Mouse (Mus musculus) hindbrain, embryonic 15.5 days (tissue): Measurements from ENCODE around the gene Hat1. TPM values are rescaled to one million over a fixed set of nuclear protein-coding genes. Genes with fewer than 3 reads are reported as not detected.

Source experiments
- ATAC-seq: fragments of 200-750 bp; cut with Nextera tagmentation; 2 replicates; pipeline ENCODE4 v1.8.0; 2017; ENCODE audit warnings: low read depth, moderate number of reproducible peaks, moderate TSS enrichment; ENCODE audit not compliant: low FRiP score
- H3K27ac ChIP-seq: fragments of 300-500 bp; sonication (generic); replicated peaks from 2 replicates; pipeline ENCODE4 v1.5.1; 2015; ENCODE audit warnings: mild to moderate bottlenecking, inconsistent platforms
- H3K27me3 ChIP-seq: fragments of 300-500 bp; sonication (generic); 2 replicates; pipeline ENCODE4 v1.6.1; 2015; ENCODE audit warnings: control low read depth, inconsistent platforms
- H3K36me3 ChIP-seq: fragments of 300-500 bp; sonication (generic); 2 replicates; pipeline ENCODE4 v1.6.1; 2015; ENCODE audit warnings: control low read depth, inconsistent platforms
- H3K4me1 ChIP-seq: fragments of 300-500 bp; sonication (generic); replicated peaks from 2 replicates; pipeline ENCODE4 v1.6.1; 2015; ENCODE audit warnings: control low read depth, inconsistent platforms
- H3K4me2 ChIP-seq: fragments of 300-500 bp; sonication (generic); 2 replicates; pipeline ENCODE4 v1.6.1; 2015; ENCODE audit warnings: moderate library complexity, mild to moderate bottlenecking, inconsistent platforms
- H3K4me3 ChIP-seq: fragments of 300-500 bp; sonication (generic); 2 replicates; pipeline ENCODE4 v1.5.1; 2015; ENCODE audit warnings: mild to moderate bottlenecking, inconsistent platforms
- H3K9ac ChIP-seq: fragments of 300-500 bp; sonication (generic); 2 replicates; pipeline ENCODE4 v1.6.1; 2015; ENCODE audit warnings: inconsistent platforms
- H3K9me3 ChIP-seq: fragments of 300-500 bp; sonication (generic); 2 replicates; pipeline ENCODE4 v1.6.1; 2016; ENCODE audit warnings: control low read depth, inconsistent platforms
- WGBS: fragments of 180-500 bp; shearing (Covaris S2); methylation state at CpG from one replicate; pipeline ENCODE4 v1.1.7; 2015; 5-methylcytosine and 5-hydroxymethylcytosine counted together
- polyA plus RNA-seq: library from polyadenylated mRNA; unstranded; fragments of >200 nt; fragmentation: Nextera tagmentation; extraction: Ambion mirVana; gene quantifications from 2 replicates; pipeline ENCODE4 v1.2.1, GENCODE M21; 2015

The Hat1 gene
- polyA plus RNA-seq, 1 experiment from 2014 or later: 52.9 TPM

DNA sequence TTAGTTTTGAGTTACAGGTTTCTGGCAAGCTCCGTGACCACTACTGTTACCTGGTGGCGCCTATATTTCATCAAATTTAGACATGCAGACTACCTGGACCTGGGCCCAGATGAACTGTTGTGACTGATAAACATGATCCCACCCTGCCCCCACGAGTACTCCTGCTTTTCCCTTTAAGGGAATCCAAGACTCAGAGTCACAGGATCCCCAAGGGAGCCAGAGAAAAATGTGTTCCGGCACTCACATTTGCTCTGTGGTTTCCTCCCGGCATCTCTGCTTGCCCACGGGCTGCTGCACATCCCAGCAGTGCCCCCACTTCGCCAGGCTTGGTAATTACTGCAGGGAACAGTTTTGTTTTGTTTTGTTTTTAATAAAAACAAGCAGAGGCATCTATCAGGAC is 85.6 kb downstream of the Hat1 start:
- no peaks in the 10 kb centered on the region for H3K36me3 ChIP-seq
- 42% methylated on average over 7 of the region's 7 CpGs for WGBS
- no peak overlapping the region for H3K4me3 ChIP-seq
- H3K9me3 ChIP-seq: no peaks in the 10 kb centered on the region
- no peak for ATAC-seq
- H3K4me1 ChIP-seq: peaks cover 3% of the 10 kb centered on the region; the same call in 1 of the 2 replicates
- H3K9ac ChIP-seq: no peak overlapping the region
- no peak overlapping the region for H3K4me2 ChIP-seq
- no peak overlapping the region for H3K27ac ChIP-seq
- H3K27me3 ChIP-seq: no peaks in the 10 kb centered on the region

DNA sequence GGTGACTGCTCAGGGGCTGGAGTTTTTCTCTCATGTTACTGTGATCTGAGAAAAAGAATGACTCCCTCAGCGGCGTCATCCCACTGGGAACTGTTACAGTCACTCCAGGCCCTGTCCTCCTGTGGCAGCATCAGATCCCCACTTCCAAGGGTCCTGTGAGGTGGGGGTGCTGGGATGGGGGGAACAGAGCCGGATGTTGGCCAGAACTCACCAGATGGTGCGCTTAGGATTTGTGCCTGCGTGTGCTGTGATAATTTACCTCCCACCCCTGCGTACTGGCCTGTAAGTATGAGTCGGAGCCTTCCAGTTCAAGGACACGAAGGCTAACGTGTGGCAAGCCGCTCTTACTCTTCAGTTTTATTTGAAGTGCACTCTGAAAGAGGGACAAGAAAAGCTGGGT is 86.6 kb downstream of the Hat1 start:
- H3K9ac ChIP-seq: no peak overlapping the region
- H3K4me1 ChIP-seq: peaks cover 3% of the 10 kb centered on the region; the same call in 1 of the 2 replicates
- no peaks in the 10 kb centered on the region for H3K27me3 ChIP-seq
- H3K4me3 ChIP-seq: no peak overlapping the region
- ATAC-seq: no peak
- WGBS: 77% methylated on average over 10 of the region's 10 CpGs
- no peak overlapping the region for H3K27ac ChIP-seq
- no peaks in the 10 kb centered on the region for H3K36me3 ChIP-seq
- H3K9me3 ChIP-seq: no peaks in the 10 kb centered on the region
- H3K4me2 ChIP-seq: no peak overlapping the region

DNA sequence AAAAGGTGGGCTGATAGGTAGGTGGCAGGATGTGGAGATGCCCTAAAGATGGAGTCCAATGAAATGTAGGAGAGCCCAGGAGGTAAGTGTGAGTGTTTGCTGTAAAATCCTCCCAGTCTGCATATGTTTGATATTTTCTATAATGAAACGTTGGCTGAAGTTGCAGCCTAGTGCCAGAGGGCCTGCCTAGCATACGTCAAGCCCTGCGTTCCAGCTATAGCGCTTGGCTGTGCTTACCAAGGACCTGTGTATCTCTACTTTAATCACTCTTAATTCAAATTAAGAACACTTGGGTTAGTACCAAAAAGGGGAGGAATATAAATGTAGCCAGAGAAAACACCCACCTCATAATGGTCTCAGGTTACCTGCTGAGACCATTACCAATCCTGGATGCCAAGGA is 87.0 kb downstream of the Hat1 start:
- peaks cover 3% of the 10 kb centered on the region; the same call in 1 of the 2 replicates for H3K4me1 ChIP-seq
- no peak overlapping the region for H3K4me3 ChIP-seq
- no peaks in the 10 kb centered on the region for H3K27me3 ChIP-seq
- no peaks in the 10 kb centered on the region for H3K9me3 ChIP-seq
- no peak overlapping the region for H3K27ac ChIP-seq
- H3K36me3 ChIP-seq: no peaks in the 10 kb centered on the region
- WGBS: 79% methylated on average over 4 of the region's 4 CpGs
- no peak overlapping the region for H3K9ac ChIP-seq
- ATAC-seq: no peak
- no peak overlapping the region for H3K4me2 ChIP-seq

DNA sequence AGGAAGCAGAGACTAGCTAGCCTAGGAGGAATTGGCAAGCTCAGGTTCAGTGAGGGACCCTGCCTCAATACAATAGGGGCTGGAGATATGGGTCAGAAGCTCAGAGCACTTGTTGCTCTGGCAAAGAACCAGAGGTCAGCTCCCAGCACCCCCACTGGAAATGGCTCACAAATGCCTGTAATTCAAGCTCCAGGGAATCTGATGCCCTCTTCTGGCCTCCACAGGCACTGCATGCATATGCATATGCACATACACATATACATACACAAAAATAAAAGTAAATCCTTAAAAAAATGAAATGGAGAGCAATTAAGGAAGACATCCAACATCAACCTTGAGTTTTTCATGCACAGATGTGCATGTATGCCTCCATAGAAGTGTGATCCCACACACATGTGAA is 89.0 kb downstream of the Hat1 start:
- ATAC-seq: no peak
- no peak overlapping the region for H3K9ac ChIP-seq
- no peak overlapping the region for H3K27ac ChIP-seq
- H3K4me2 ChIP-seq: no peak overlapping the region
- H3K36me3 ChIP-seq: no peaks in the 10 kb centered on the region
- no peaks in the 10 kb centered on the region for H3K27me3 ChIP-seq
- H3K4me1 ChIP-seq: peaks cover 3% of the 10 kb centered on the region; the same call in 1 of the 2 replicates
- no peaks in the 10 kb centered on the region for H3K9me3 ChIP-seq
- no peak overlapping the region for H3K4me3 ChIP-seq

DNA sequence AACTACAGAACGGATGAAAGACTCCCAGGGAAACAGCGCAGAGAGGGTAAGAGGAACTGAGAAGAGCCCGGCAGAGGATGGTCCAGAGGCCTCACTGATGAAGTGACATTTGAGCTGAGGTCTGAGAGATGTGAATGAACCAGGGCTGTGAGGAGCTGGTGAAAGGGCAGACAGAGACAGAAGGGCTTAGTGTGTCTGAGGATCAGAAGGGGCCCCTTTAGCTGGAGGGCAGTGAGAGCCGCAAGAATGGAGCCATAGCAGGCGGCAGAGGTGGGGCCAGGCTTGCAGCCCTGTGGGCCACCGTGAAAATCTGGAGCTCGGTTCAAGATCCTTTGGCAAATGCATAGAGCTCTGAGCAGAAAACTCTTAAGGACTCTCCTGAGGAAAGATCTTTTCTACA is 91.2 kb downstream of the Hat1 start:
- no peak overlapping the region for H3K4me3 ChIP-seq
- no peaks in the 10 kb centered on the region for H3K36me3 ChIP-seq
- no peak for ATAC-seq
- H3K9ac ChIP-seq: no peak overlapping the region
- no peaks in the 10 kb centered on the region for H3K27me3 ChIP-seq
- H3K27ac ChIP-seq: no peak overlapping the region
- H3K4me2 ChIP-seq: no peak overlapping the region
- H3K9me3 ChIP-seq: no peaks in the 10 kb centered on the region
- WGBS: 15% methylated on average over 7 of the region's 7 CpGs
- no peaks in the 10 kb centered on the region for H3K4me1 ChIP-seq

DNA sequence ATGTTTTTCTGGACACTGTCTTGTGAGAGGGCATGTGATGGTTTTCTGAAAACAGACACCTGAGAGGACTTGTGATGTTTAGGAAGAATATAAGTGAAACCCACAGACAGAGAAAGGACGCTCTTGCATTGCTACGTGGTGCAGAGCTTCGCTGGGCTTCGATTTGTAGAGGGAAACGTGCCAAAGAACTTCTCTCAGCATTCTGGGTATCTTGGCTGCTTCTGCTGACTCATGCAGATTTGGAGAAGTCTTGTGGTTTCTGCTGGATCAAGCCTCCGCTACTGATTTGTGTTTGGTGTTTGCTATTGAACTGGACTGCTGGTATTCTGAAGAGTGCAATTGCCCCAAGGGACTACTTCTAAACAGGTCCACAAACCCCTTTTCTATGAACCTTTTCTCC is 93.1 kb downstream of the Hat1 start:
- Histone ChIP-seq H3K27ac (no peak overlapping the region), H3K9ac (no peak overlapping the region), H3K27me3 (no peaks in the 10 kb centered on the region), H3K4me3 (no peak overlapping the region), H3K4me1 (no peaks in the 10 kb centered on the region), H3K36me3 (no peaks in the 10 kb centered on the region), H3K4me2 (no peak overlapping the region), H3K9me3 (no peaks in the 10 kb centered on the region)
- WGBS: 82% methylated on average over 6 of the region's 6 CpGs
- no peak for ATAC-seq

DNA sequence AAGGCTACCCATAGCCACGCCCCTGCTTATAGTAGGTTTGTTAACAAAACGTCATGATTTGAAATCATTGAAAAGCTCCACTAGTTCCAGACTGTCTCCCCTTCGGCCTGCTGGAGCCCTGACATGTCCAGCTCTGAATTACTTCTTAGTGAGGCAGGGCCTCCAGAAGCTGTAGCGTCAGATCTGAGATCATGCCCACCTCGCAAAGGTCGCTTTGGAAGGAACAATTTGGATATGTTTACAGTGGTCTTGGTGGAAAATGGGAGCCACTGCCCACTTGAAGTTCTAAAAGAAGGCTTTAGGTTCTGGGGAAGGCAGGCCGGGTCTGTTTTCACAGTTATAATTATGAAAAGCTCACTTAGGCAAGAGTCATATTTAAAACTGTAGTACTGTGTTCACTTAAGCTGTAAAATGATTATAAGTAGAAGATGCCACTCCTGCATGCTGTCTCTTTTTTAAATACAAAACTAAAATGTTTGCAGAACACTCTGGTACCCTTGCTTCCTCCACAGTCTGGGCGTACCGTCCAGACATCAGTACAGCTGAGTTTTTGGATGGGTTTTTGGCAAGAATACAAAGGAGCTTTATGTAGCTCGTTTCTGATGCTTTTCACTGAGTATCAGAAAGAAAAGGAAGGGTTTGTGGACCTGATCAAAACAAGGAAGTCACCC is 94.4 kb downstream of the Hat1 start:
- Histone ChIP-seq H3K27ac (no peak overlapping the region), H3K36me3 (no peaks in the 10 kb centered on the region), H3K4me2 (no peak overlapping the region), H3K9me3 (no peaks in the 10 kb centered on the region), H3K4me1 (no peaks in the 10 kb centered on the region), H3K4me3 (no peak overlapping the region), H3K27me3 (no peaks in the 10 kb centered on the region), H3K9ac (no peak overlapping the region)
- 65% methylated on average over 10 of the region's 10 CpGs for WGBS
- no peak for ATAC-seq

DNA sequence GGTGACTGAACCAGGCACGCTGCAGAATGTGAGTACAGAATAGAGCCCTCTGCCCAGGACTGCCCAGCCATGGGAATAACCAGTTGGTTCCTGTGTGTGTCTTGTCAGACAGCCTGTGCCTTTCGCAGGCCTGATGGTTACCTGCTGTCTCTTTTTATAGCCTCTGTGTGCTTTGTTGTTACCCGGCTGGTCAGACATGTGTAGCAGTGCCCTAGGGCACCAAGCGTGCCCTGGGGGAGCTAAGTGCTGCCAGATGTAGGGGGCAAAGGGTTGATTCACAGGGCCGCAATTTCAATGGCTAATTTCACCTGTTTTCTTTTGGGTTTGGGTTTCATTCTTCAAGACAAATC is 94.9 kb downstream of the Hat1 start:
- ATAC-seq: peak; percentile 56; the same call in 1 of the 2 replicates
- Histone ChIP-seq H3K27ac (no peak overlapping the region), H3K4me1 (no peaks in the 10 kb centered on the region), H3K4me3 (no peak overlapping the region), H3K36me3 (no peaks in the 10 kb centered on the region), H3K9me3 (no peaks in the 10 kb centered on the region), H3K9ac (no peak overlapping the region), H3K27me3 (no peaks in the 10 kb centered on the region), H3K4me2 (no peak overlapping the region)
- 28% methylated on average over 5 of the region's 5 CpGs for WGBS

Other genes starting within 250 kb of the Hat1 start
- 159 and 166 TPM in 2 replicates for gene Dync1i2, start 177.3 kb upstream of the Hat1 start, polyA plus RNA-seq
- 105 and 112 TPM in 2 replicates for gene Slc25a12, start 21.2 kb upstream of the Hat1 start, polyA plus RNA-seq
- 29.0 and 31.3 TPM in 2 replicates for gene Metap1d, start 64.3 kb downstream of the Hat1 start, polyA plus RNA-seq
- gene Dlx1, start 139.2 kb downstream of the Hat1 start, polyA plus RNA-seq: 0.38 and 6.9 TPM in 2 replicates
- gene Dlx2, start 157.8 kb downstream of the Hat1 start, polyA plus RNA-seq: 0.26 and 2.2 TPM in 2 replicates